Mouse (Mus musculus) c-Kit-positive CD71-negative TER-119-negative erythroid progenitor cells, embryonic 14.5 days (primary cell): ENCODE results near the gene Kif21a.
A peak's percentile ranks its signal among the peaks of the same experiment; 100 is the strongest.

ENCODE experiments used
- DNase-seq: peaks from one replicate; pipeline ENCODE4 v3.0.0-alpha.2; 2013; ENCODE audit warnings: low read depth

The Kif21a gene

DNA sequence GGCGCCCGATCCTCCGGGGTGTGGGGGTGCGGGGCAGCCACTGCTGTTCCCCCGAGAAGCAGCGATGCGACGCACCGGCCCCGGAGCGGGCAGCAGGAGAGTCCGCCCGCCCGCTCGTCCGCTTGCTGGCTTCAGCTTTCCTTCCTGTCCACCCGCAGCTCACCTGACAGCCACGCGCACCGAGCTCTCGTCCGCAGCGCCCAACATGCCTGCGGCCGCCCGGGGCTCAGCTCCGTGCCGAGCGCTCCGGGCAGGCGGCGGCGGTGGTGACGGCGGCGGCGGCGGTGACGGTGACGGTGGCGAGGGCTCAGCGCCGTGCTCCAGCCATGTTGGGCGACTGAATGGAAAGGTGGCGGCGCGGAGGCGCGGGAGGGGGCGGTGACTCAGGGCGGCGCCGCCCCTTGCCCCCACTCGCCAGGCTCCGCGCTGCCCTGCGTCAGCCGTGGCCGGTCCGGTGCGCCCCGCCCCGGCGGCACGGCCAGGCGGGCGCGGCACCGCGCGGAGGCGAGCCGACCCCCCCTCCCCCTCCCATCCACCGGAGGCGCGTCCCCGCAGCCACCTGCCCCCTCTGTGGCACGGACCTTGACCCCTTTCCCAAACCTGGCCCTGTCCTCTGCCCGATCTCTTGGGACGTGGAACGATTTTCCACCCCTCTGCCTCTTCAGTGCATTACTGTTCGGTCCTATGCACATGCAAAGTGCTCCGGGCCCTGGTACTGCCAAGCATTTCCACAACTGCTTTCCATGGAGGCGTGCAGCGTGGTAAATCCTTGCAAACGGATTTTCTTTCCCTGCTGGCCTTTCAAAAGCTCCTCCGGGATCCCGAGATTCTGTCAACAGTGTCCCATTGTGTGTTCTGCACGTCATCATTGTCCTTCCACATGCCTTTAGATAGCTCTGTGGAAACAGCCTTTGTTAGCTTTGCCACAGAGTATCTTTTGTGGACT, at the start of gene Kif21a:
Gene Kif21a (minus strand): TSS at position 453 of the 946 bp plus-strand sequence.
- peak; percentile 12 for DNase-seq

DNA sequence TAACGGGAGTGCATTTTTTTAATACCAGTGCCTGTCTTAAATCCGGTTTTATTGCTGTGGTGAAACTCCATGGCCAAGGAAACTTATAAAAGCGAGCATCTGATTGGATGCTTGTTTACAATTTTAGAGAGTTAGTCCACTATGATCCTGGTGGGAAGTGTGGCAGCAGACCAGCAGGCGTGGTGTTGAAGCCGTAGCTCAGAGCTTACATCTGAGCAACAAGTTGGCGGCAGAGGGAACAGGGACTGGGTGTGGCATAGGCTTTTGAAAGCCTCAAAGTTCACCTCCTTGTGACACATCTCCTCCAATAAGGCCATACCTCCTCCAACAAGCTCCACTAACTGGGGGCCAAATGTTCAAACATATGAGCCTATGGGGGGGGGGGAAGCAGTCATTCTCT, 46.9 kb upstream of the Kif21a start:
- no peak for DNase-seq

DNA sequence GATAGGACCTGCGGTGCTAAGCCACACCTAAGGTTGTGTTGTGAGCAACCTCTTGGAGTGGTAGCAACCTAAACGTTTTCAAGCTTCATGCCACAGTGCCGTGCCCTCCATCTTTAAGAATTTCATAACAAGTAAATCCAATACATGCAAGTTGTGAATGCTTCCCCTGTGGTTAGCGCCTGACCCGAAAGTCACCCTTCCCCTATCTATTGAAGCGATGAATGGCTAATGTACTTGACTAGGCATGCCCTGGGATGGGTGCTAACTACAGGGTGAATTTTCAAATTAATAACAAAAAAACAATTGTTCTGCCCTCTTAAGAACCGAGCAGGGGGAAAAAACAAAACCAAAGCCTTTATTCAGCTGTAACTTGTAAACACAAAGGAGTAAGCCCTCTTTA, 39.7 kb upstream of the Kif21a start:
- no peak for DNase-seq

DNA sequence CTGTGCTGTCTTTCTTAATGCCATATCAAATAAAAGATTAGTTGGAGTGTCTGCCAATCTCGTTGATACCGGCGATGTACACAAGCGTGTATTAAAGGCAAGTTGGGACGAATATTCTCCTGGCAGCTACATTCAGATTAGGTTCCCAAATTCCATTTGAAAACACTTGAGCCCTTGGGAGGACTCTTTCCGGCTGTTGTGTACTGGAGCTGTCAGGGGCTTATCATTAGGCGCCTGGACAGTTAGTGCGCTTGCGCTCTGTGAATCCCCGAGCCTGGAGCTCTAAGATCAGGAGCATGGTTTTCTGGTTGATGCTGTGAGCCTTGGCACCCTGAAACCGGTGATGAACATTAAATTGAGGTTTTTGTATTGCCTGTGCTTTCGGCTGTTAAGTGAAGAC, 38.3 kb upstream of the Kif21a start:
- DNase-seq = no peak

DNA sequence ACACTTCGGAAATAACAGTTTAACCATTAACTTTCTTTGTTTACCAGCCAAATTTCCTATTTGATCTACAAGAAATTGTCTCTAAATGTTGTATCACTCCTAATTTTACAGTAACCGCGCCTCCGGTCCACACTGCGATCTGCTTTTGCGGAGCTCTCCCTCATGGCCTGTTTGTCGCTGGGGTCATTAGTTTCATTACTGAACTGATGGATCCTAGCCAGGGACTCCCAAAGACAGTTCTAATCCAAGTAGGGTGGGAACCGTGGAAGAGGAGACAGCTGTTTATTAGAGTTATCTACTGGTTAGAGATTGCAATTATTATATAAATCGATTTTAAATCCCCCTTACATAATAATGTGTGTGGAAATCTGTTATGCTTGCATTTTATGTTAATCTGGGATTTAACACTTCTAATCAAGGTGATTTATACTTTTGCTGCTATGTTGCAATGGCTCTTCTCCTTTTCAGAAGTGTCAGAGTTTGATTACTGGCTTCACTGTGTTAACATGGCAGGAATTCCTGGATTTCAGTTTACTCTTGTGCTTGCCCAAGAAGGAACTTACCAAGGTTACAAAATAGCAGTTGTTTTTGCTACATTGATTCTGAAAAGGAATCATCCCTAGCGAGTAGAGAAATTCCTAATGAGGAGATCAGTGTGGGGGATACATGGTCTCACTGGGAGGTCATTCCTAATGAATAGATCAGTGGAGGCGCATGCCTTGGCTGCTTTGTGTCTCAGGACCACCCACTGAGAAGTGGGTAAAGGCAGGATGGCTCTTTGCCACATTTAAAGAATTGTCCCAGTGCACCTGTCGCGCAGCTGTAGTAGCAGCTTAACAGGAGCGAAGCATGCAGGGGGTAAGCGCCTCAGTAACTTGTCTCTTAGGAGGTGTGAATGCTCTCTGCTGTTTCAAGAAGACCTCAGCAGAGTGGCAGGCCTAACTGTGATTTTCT, 28.0 kb upstream of the Kif21a start:
- DNase-seq = no peak

DNA sequence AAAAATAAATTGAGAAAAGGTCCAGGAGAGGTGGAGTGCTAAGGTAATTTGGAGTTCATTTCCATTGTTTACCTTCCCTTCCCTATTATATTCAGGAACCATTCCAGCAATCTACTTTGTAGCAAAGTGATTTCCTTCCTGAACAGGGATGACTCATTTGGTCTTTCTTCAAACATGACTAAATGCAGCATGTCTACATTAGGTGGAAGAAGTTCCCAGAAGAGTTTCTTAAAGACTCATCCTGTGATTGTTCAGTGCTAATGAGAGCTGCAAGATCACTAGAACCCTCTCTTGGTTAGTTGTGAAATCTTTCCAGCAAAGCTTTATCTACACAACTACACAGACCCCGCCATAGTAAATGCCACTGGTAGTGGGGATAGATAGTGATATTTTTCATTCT, 22.7 kb upstream of the Kif21a start:
- DNase-seq = no peak

DNA sequence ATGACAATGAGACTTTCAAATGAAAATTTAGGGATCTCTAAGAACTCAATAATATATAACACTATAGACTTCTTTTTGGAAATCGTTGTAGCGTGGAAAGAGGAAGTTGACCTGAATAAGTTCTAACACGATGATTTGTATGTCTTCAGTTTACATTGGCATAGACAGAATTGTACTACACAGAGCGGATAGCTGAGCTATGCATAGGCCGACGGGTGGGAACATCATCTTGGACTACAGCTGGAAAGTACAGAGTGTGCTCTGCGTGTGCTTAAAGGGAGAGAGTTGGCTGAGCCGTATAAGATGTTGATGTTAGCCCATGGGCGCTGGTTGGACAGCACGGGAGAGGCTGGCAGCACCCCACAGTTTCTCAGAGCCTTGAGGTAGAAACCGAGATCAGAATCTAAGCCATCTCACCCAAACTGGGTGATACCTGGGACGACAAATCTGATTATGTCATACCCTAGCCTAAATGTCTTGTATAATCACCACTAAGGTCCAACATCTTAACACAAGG, 14.6 kb upstream of the Kif21a start:
- no peak for DNase-seq

DNA sequence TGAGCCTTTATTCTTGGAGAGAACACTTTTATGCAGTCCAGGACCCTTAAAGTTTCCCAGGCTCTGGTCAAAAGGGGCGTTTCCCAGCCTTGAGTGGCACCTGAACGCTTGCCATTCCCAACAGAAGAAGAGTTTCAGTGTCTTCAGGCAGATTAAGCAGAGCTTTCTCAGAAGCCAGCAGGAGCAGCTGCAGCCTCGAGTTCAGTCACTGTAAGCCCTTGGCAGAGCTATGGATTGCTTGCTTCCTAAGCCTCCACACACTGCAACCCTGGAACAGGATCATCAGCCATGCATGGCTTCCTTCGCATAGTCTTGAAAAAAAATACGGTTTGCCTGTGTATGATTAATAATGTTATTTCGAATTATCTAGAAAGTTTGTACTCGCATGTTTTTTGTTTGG, 14.1 kb upstream of the Kif21a start:
- DNase-seq = no peak

DNA sequence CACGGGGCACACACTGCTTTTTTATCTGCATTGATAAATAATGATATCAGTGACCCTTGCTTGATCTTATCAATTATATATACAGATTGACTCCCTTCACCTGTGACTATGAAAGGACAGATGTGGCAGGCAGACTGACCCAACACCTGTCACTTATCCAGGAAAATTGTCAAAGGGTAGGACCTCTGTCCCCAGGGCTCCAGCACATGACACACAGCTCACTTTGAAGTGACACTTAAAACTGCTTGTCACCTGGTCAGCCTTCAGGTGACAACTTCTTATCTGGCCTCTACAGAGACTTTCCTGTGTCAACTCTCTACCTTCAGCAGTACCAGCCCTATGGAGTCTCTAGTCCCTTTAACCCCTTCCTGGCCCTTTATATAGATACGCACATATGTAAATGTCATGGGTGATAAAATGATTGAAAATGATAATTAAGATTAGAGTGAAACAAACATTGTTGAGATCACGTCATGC, 7.2 kb upstream of the Kif21a start:
- no peak for DNase-seq

DNA sequence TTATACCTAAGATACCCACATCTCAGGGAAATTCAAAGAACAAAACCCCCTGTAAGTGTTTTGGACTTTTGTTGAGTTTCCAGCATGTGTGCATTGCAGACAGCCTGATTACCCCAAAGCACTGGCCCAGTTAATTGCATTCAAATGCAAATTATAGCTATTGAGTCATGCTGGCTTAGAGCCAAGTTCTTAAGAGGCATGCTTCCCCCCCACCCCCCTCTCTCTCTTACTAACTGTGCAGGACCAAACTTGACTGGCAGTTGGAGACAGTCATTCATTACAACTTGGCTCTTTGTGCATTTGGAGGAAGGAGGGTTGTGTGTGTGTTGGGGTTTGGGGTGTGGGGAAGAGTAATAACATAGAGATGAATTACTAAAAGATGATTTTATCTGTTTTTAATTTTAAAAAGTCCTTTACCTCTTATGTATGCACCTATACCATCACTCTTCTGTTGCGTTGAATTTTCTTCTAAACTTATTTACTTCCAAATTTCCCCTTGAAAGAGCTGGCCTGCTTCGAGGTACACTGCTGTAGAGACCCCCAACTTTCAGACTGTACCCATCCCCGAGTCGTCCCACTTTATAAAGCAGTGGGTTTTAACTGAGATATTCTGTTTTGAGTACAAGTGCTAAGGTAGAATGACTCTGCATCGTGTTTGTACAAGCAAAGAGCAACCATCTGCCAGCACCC, 6.6 kb upstream of the Kif21a start:
- DNase-seq = no peak

DNA sequence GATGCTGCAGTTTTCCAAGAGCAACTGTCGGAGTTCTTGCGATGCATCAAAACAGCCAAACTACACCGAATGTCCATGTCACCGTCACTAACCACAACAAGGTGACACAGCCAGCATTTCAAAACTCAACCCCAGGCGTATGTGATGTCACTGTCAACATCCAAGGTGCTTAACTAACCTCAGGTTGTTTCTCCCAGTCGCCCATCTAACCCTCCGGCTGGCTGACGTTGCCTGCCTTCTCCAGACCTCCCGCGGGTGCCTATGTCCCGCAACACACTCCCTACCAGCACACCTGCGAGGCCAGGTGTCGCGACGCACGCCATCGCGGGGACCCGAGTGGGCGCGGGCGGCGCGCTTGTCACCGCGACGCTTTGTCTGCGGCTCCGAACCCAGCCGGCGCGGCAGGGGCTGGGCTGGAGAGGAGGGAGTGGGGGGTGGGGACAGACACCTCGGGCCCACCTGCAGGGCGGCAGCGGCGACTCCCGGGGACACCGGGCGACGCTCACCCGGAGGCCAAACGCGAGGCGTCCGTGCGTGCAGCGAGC, 725 bp downstream of the Kif21a start:
- no peak for DNase-seq

DNA sequence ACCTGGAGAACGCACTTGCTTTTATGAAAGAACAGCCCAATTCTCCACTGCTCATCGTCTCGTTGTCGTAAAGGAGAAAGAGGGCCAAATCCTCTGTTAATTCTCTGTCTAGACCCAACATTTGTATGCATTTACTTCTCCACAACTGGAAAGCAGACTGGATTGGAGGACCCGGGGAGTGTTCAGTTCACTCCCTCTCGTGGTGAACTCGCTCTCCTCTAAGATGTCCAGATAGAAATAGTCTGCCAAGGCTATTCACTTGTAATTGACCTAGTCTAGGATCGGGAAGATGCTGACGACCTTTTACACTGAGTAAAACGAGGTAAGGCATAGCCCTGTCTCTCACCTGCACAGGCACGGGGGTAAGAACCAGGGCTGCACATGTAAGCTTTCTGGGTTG, 2.1 kb downstream of the Kif21a start:
- DNase-seq = no peak

DNA sequence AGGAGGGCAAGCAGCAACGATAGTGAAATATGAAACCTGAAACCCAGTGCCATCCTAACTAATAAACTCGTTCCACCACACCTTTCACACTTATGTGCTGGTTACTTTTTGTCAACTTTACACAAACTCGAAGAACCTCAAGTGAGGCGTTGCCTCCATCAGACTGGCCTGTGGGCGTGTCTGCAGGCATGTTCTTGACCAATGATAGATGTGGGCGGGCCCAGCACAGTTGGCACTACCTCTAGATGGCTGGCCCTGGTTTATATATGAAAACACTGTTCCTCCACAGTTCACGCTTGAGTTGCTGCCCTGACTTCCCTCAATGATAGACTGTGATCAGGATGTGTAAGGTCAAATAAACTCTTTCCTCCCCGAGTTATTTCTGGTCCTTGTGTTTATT, 3.2 kb downstream of the Kif21a start:
- no peak for DNase-seq

DNA sequence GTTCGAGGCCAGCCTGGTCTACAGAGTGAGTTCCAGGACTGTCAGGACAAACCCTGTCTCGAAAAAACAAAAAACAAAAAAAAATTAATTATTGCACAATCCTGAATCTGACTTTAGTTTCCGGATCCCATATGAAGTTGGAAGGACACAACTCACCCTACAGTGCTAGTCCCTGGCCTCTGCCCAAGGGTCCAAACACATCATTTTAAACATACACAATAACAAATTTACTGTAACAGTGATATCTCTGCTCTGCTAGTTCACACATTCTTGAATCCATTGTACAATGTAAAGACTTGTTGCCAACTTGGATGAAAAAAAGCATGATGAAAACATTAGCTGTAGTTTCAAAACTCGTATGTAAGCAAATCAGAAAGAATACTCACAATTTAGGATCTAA, 6.5 kb downstream of the Kif21a start:
- no peak for DNase-seq

DNA sequence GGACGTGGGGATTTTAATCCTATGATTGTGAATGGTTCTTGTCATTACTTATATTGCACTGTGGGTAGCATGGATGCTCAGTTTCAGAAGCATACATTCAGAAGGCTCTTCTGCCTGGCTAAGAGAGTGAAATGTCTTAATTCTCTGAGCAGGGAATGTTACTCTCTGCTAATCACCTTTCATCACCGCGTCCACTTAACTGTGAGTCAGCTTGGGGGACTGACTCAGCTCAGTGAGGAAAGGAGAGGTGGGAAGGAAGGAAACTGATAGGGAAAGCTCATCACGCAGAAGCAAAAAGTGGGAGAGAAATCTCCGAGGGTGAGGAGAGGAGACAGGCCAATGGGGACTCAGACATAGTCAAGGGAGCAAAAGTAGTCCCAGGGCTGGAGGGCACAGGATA, 10.9 kb downstream of the Kif21a start:
- no peak for DNase-seq

DNA sequence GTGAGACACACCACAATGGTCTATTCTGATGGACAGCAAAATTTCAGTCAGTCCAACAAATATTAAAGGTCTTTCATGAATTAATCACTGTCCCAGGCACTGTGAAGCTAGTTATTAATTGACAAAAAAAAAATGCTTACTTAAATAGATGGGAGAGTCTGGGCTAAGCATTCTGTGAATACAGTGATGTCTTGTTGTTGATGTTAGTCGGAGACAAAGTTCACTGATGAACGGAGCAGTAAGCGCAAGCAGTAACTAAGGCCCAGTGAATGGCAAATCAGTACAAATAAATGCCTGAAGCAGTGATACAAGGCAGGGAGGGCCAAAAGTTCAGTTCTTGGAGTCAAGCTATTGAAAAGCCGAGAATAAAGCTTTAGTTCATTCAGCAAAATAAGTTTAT, 15.7 kb downstream of the Kif21a start:
- no peak for DNase-seq

DNA sequence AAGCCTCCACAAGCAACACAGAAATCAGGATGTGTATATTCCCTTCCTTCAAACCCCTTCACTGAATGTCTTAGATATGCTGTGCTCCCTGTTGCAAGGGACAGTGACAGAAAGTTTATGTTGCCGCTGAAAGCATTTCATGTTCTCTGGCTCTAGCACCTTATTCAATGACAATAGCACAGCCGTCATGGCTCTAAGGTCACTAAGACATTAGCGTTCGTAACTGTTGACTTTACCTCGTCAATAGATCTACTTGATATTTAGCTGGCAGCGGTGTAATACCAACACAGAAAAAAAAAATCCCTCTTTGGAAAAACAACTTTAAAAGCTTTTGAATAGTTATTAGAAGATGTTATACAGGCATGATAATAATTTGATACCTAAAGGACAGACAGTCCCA, 16.2 kb downstream of the Kif21a start:
- no peak for DNase-seq

DNA sequence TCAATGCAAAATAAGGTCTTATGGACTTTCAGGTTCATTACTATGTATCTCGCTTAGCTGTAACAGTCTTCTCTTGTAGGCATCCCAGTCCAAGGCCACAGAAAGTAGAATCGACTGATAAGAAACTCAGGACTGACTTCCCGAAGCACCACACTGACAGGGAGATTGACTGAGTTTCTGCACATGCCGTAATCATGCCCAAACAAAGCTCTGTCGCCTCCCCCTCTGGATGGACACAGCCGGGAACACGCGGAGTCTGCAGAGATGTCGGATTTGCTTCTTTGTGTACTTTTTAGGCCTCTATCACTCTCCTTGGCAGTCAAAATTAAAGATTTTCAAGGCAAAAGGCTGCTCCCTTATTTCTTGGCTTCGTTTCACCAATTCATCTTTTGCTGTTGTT, 20.8 kb downstream of the Kif21a start:
- no peak for DNase-seq

DNA sequence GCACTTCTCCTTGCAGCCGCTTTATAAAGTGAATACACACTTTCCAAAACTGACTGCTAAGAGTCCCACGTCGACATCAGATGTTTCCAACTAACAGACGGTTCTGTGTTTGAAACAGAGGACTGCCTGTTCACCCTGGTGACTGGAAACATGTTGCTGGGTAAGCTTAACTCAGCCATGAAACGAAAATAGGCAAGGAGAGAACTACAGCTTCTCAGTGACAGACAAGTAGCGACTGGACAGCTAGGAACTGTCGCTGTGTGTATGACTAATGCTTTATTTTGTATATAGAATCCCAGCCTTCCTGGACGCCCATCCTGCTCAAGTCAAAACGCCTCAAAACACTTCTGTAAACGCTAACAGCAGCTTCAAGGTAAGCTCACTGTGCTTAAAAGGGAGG, 21.3 kb downstream of the Kif21a start:
- no peak for DNase-seq

DNA sequence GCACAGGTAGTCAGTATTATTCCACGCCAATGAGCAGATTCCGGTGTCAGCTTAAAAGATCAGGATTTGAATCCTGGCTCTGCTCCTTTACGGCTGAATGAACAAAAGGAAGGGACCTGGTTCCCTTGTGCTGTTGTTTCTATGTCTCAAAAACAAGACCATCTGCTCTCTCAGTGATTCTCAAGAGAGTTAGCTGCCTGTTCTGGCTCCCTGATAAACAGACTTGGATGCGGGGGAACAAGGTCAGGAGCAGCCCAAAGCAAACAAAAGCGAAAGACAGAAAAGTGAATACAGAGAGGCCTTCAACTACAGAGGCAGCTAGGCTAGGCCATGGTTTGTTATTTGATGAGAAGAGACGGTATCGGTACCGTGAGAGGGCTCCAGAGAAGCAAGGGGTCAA, 27.5 kb downstream of the Kif21a start:
- DNase-seq = no peak

DNA sequence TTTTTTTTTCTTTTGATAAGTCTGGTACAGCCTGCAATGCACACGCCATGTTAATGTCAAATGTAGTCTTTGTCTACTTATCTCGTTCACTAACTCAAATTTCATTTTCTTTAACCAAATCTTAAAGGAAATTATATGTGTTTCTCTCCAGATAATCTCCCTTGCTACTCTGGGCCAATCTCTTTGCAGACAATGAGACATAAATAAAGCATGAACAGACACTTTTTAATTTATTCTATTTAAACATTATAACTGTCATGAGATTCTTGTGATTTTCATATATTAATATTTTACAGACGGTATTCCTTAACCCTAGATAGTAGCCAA, 30.9 kb downstream of the Kif21a start:
- no peak for DNase-seq
